Mouse (Mus musculus): Measurements from ENCODE around the gene Enox2.
"Not testable (repeated sequence)": the region's sequence is repeated elsewhere in the genome, so short reads cannot be mapped to it uniquely, and the experiment has no call there.

Gene Enox2

GRCm38 (mm10) chrX:49287700-49288563 lies at the start of gene Enox2:
Enox2 (minus strand) TSS chrX:49288259.
- peak; percentile 69 for DNase-seq

- peak; percentile 63 for DNase-seq
Measured at GRCm38 (mm10) chrX:49309496-49309895, 21.4 kb upstream of the Enox2 start.

GRCm38 (mm10) chrX:49306659-49307058 lies 18.6 kb upstream of the Enox2 start:
- peak; percentile 11 for DNase-seq

- no peak for DNase-seq
Measured at GRCm38 (mm10) chrX:49279918-49280586, 8.0 kb downstream of the Enox2 start.

GRCm38 (mm10) chrX:49273487-49274042 lies 14.5 kb downstream of the Enox2 start:
- no peak for DNase-seq

GRCm38 (mm10) chrX:49250816-49251215 lies 37.2 kb downstream of the Enox2 start:
- DNase-seq, result no peak

- no peak for DNase-seq
Measured at GRCm38 (mm10) chrX:49225792-49226426, 62.1 kb downstream of the Enox2 start.

GRCm38 (mm10) chrX:49216422-49216821 lies 71.6 kb downstream of the Enox2 start:
- DNase-seq, result no peak

- DNase-seq, result no peak
Measured at GRCm38 (mm10) chrX:49196386-49196785, 91.7 kb downstream of the Enox2 start.

- DNase-seq, result no peak
Measured at GRCm38 (mm10) chrX:49181136-49181535, 106.9 kb downstream of the Enox2 start.

GRCm38 (mm10) chrX:49178670-49179069 lies 109.4 kb downstream of the Enox2 start:
- DNase-seq, result no peak

GRCm38 (mm10) chrX:49154280-49154679 lies 133.8 kb downstream of the Enox2 start:
- DNase-seq, result no peak

GRCm38 (mm10) chrX:49124774-49125429 lies 163.2 kb downstream of the Enox2 start:
- DNase-seq, result no peak

GRCm38 (mm10) chrX:49116465-49116864 lies 171.6 kb downstream of the Enox2 start:
- no peak for DNase-seq

- DNase-seq, result no peak
Measured at GRCm38 (mm10) chrX:49112412-49112811, 175.6 kb downstream of the Enox2 start.

- DNase-seq, result not testable (repeated sequence)
Measured at GRCm38 (mm10) chrX:49100542-49100941, 187.5 kb downstream of the Enox2 start.

- DNase-seq, result no peak
Measured at GRCm38 (mm10) chrX:49096249-49096648, 191.8 kb downstream of the Enox2 start.

- no peak for DNase-seq
Measured at GRCm38 (mm10) chrX:49075055-49075454, 213.0 kb downstream of the Enox2 start.

- DNase-seq, result no peak
Measured at GRCm38 (mm10) chrX:49073563-49073962, 214.5 kb downstream of the Enox2 start.

GRCm38 (mm10) chrX:49045118-49045517 lies 242.9 kb downstream of the Enox2 start:
- DNase-seq, result no peak

GRCm38 (mm10) chrX:49009746-49010145 lies 278.3 kb downstream of the Enox2 start:
- DNase-seq, result no peak

- no peak for DNase-seq
Measured at GRCm38 (mm10) chrX:49005655-49006054, 282.4 kb downstream of the Enox2 start.

- DNase-seq, result no peak
Measured at GRCm38 (mm10) chrX:49002892-49003291, 285.2 kb downstream of the Enox2 start.
